Mouse (Mus musculus) adrenal gland (tissue): ENCODE data around the gene Ostm1.

Experiments used
- intact Hi-C: fragments of 180-260 bp; cut with DNase I; formaldehyde crosslinking; loops from one replicate; pipeline ENCODE4 v1.15.1; 2025

The Ostm1 gene

GRCm38 (mm10) chr10:42669970-42670369, 86.3 kb downstream of the Ostm1 start:
- intact Hi-C loops: no loop called here

DNA sequence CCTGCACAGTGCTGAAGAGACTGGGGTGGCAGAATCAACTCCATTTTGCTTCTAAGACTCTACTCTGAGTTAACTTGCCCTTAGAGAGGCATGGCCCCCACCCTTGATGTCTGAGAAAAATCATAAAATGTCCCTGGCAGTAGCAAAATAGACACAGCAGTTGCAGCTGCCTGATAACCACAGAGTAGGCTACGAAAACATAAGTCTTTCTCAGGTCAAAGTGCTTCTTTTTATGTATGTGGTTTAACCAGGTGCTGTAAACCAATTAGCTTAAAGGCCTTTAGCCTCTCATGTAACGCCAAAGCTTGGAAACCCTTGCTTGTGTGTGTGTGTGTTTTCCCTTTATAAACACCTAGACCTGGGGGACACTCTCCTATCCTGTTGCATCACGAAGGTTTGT, 89.2 kb downstream of the Ostm1 start:
- intact Hi-C loops: no loop called here

- intact Hi-C loops: no loop called here
Measured at GRCm38 (mm10) chr10:42675571-42675970, 91.9 kb downstream of the Ostm1 start.

GRCm38 (mm10) chr10:42678331-42678730, 94.7 kb downstream of the Ostm1 start:
- intact Hi-C loops: no loop called here

- intact Hi-C loops: no loop called here
Measured at GRCm38 (mm10) chr10:42678755-42679364, 95.2 kb downstream of the Ostm1 start.

DNA sequence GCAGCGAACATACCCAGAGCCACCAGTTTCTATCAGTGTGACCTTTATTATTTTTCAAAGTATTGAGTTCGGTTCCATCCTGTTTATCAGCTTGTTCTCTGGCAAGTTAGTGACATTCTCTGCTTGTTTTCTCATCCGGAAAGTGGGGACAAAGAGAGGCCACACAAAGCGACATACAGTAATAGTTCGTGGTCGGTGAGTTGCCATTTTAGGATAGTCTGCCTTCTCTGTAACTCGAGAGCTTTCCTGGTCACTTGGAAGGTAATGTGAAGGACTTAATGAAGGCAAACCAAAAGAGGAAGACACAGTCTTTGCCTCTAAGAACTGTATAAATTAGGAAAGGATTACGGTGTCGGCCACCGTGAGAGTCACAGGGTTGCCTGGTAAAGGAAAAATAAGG, 96.0 kb downstream of the Ostm1 start:
- intact Hi-C loops: no loop called here

- intact Hi-C loops: no loop called here
Measured at GRCm38 (mm10) chr10:42680582-42681001, 97.0 kb downstream of the Ostm1 start.

GRCm38 (mm10) chr10:42682421-42682820, 98.8 kb downstream of the Ostm1 start:
- intact Hi-C loops: no loop called here

- intact Hi-C loops: no loop called here
Measured at GRCm38 (mm10) chr10:42687873-42688272, 104.3 kb downstream of the Ostm1 start.

GRCm38 (mm10) chr10:42689694-42690093, 106.1 kb downstream of the Ostm1 start:
- intact Hi-C loops: loop anchor here (10.0 kb wide), 1 partner anchor 135 kb away; no protein-coding TSS in a partner anchor

DNA sequence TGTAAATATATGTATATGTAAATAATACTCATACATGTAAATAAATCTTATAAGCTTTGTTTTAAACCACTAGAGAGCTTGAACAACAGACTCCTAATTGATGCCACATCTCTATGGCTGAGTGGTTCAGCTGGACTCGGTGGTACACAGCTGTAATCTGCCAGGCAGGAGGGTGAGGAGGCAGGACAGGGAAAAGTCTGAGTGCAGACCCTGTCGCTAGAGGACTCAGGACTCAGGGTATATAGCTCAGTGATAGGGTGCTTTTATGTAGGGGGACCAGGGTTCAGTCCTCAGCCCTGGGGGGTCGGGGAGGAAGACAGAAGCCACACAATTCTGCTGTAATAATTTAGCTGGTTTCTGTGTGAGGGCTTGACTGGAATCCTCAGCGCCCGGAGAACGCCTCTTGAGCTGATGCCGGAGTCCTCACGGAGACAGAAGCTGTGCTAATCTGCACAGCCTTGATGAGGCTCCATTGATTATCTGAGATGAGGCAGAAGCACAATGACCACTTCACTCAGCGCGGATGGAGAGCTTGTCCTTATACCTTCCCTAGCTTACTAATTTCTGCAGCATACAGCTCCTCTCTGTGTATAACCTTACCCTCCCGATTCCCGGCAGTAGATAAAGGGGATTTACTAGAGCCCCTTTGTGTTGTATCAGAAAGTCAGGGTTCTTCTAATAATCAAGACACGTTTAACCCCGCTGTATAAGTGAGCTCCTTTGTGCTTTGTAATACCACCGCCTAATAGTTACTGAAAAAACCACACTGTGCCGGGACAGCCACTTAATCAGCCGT, 106.8 kb downstream of the Ostm1 start:
- intact Hi-C loops: loop anchor here (10.0 kb wide), 1 partner anchor 134 kb away; no protein-coding TSS in a partner anchor

- intact Hi-C loops: loop anchor here (10.0 kb wide), 1 partner anchor 134 kb away; no protein-coding TSS in a partner anchor
Measured at GRCm38 (mm10) chr10:42691051-42691450, 107.4 kb downstream of the Ostm1 start.

DNA sequence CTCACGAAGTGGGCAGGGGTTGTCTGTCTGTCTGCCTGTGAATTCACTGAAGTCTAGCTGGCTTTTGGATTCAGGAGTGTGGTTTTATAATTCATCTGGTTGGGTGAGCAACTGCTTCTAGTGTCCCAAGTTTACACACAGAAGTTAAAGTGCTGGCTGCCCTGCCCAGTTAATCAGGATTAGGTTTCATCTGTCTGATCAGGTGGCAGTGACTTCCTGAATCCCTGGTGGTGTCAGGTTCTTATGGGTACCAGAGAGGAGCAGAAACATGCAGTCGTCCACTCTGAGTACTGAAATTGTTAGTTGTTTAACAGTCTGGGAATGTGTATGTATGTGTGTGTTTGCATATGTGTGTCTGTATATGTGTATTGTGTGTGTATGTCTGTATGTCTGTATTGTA, 108.5 kb downstream of the Ostm1 start:
- intact Hi-C loops: loop anchor here (10.0 kb wide), 1 partner anchor 133 kb away; no protein-coding TSS in a partner anchor

DNA sequence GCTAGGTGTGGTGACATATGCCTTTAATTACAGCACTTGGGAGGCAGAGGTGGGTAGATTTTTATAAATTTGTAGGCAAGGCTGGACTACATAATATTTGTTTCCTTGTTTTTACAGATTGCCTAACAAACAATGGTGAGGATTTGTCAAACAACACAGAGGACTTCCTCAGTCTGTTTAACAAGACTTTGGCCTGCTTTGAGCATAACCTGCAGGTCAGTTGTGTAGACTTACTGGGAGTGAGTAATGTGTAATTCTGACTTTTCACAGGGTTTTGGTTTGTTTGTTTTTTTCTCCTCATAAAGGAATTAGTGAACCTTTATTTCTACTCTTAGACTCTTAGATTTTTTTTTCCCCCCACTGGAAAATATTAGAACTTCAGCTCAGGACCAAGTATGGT, 109.2 kb downstream of the Ostm1 start:
- intact Hi-C loops: loop anchor here (10.0 kb wide), 1 partner anchor 132 kb away; no protein-coding TSS in a partner anchor

DNA sequence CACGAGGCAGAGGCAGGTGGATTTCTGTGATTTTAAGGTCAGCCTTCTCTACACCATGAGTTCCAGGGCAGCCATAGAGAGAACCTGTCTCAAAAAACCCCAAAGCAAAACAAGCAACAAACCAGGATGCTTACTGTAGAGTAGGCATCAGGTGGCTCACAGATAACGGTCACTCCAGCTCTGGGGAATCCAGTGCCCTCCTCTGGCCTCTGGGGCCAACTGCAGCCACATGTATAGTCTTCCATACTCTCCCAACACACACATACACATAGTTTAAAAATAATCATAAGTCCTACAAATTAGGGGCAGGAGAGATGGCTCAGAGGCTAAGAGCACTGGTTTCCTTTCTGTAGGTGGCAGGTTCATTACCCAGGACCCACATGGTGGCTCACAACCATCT, 109.9 kb downstream of the Ostm1 start:
- intact Hi-C loops: loop anchor here (10.0 kb wide), 1 partner anchor 131 kb away; no protein-coding TSS in a partner anchor

DNA sequence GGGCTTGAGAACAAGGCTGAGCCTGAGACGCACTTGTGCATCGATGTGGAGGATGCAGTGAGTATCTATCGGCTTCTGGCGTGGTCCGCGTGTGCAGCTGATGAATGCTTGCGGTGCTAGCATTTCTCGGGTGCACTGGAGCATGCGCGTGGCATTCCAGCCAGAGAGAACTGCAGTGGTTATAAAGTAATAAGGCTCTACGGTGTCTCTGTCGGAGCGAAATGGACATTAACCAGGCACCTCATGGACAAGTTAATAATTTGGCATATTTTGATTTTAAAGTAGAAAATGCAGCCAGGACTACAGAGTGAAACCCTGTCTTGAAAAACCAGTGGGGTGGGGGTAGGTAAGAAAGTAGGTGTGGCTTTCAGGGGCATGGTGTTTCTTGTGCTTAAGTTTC, 112.7 kb downstream of the Ostm1 start:
- intact Hi-C loops: loop anchor here (2.0 to 10.0 kb wide), 2 partner anchors 38 to 128 kb away; no protein-coding TSS in a partner anchor

DNA sequence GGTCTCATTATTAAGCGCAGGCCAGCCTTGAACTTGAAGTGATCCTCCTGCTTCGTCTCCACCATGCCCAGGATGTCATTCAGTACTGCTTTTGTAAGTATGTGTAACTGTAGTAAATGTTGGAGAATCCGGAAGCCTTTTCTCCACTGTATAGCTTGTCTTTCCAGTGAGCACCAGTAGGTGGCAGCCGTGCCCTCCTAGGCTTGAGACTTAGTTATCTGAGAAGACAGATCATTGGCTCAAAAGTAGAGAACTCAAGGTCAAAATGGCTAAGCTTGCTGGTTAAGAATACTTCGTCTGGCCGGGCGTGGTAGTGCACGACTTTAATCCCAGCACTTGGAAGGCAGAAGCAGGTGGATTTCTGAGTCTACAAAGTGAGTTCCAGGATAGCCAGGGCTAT, 113.4 kb downstream of the Ostm1 start:
- intact Hi-C loops: loop anchor here (2.0 to 10.0 kb wide), 2 partner anchors 38 to 128 kb away; no protein-coding TSS in a partner anchor

DNA sequence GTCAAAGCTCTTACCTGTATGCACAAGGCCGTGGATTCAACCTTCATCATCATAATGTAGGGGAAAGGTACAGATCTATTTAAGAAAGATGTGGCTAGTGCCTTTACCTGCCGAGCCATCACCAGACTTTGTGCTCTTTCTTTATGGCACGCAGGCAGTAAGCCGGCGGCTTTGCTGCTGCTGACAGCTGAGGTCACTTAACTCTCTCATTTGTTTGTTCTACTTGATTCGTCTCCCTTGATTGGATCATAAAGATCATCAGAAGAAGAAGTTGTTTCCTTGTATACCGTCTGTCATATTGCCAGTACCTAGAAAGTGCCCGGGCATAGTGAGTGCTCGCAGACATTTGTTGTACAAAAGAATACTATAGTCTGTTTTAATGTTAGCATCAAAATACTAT, 114.8 kb downstream of the Ostm1 start:
- intact Hi-C loops: loop anchor here (10.0 kb wide), 1 partner anchor 126 kb away; no protein-coding TSS in a partner anchor

GRCm38 (mm10) chr10:42698994-42699393, 115.4 kb downstream of the Ostm1 start:
- intact Hi-C loops: loop anchor here (10.0 kb wide), 1 partner anchor 126 kb away; no protein-coding TSS in a partner anchor

GRCm38 (mm10) chr10:42702111-42702510, 118.5 kb downstream of the Ostm1 start:
- intact Hi-C loops: no loop called here

GRCm38 (mm10) chr10:42714676-42715075, 131.1 kb downstream of the Ostm1 start:
- intact Hi-C loops: no loop called here

DNA sequence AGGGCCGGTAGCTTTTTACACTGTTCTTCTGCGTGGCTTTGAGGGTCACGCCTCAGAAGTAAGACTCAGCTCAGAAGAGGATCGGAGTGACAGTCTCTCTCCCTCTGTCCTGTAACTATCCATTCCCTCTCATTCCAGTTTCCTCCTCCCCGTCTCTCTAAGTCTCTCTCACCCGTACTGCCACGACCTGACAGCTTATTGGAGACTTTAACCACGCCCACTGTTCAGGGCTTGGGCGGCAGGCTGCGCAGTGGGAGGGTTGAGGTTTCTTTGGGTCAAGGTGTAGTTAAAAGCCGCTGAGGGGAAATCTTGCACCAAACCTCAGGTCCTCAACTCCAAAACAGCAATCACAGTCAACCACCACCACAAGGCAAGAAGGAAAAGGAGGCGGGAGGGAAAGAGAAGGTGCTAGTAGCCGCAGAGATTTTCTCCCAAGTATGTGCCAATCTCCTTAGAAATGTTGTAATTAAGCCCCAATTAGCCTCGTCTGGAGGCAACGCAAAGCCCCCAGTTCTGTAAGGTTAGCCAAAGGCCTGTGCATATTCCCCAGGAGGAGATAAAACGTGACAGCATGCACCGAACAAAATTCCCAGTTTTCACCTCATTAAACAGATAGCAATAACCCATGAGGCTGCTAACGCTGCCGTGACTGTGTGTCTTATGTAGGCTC, 131.9 kb downstream of the Ostm1 start:
- intact Hi-C loops: no loop called here
